Mouse (Mus musculus) lung, embryonic 14.5 days (tissue): Measurements from ENCODE around the gene Tmem270. TPM values are rescaled to one million over a fixed set of nuclear protein-coding genes. Genes with fewer than 3 reads are reported as not detected.
A peak's percentile ranks its signal among the peaks of the same experiment; 100 is the strongest.

Experiments
- ATAC-seq: fragments of 200-750 bp; cut with Nextera tagmentation; 2 replicates; pipeline ENCODE4 v1.8.0; 2017; ENCODE audit warnings: mild to moderate bottlenecking, moderate TSS enrichment, moderate library complexity; ENCODE audit not compliant: insufficient read depth
- DNase-seq: peaks from one replicate; pipeline ENCODE4 v3.0.0-alpha.2; 2015
- H3K27ac ChIP-seq: fragments of 300-500 bp; sonication (generic); 2 replicates; pipeline ENCODE4 v1.5.1; 2014; ENCODE audit warnings: low read depth, mild to moderate bottlenecking, moderate library complexity
- H3K27me3 ChIP-seq: fragments of 300-500 bp; sonication (generic); 2 replicates; pipeline ENCODE4 v1.6.1; 2014; ENCODE audit warnings: low read length, control low read depth; ENCODE audit not compliant: insufficient read depth
- H3K36me3 ChIP-seq: fragments of 300-500 bp; sonication (generic); 2 replicates; pipeline ENCODE4 v1.6.1; 2014; ENCODE audit warnings: control low read depth; ENCODE audit not compliant: insufficient read depth
- H3K4me1 ChIP-seq: fragments of 300-500 bp; sonication (generic); 2 replicates; pipeline ENCODE4 v1.6.1; 2014; ENCODE audit warnings: antibody characterized with exemption, control low read depth; ENCODE audit not compliant: insufficient read depth
- H3K4me2 ChIP-seq: fragments of 300-500 bp; sonication (generic); 2 replicates; pipeline ENCODE4 v1.6.1; 2014; ENCODE audit warnings: mild to moderate bottlenecking
- H3K4me3 ChIP-seq: fragments of 300-500 bp; sonication (generic); 2 replicates; pipeline ENCODE4 v1.5.1; 2014; ENCODE audit warnings: low read depth, low read length
- H3K9ac ChIP-seq: fragments of 300-500 bp; sonication (generic); 2 replicates; pipeline ENCODE4 v1.6.1; 2014
- H3K9me3 ChIP-seq: fragments of 300-500 bp; sonication (generic); 2 replicates; pipeline ENCODE4 v1.6.1; 2016; ENCODE audit warnings: low read depth, low read length, control low read depth
- CTCF ChIP-seq: IDR thresholded peaks from 2 replicates; pipeline ENCODE4 v1.5.1; 2016; ENCODE audit warnings: antibody characterized with exemption, low read depth
- WGBS: fragments of 180-500 bp; shearing (Covaris S2); extraction: QIAGEN DNeasy Blood & Tissue Kit; methylation state at CpG from one replicate; pipeline ENCODE4 v1.1.7; 2014; 5-methylcytosine and 5-hydroxymethylcytosine counted together
- polyA plus RNA-seq: library from polyadenylated mRNA; unstranded; fragments of >200 nt; fragmentation: Nextera tagmentation; extraction: Ambion mirVana; gene quantifications from 2 replicates; pipeline ENCODE4 v1.2.1, GENCODE M21; 2014

Tmem270 gene
- polyA plus RNA-seq, 1 experiment from 2014 or later: not detected

GRCm38 (mm10) chr5:134901644-134902027 is 4.9 kb downstream of the Tmem270 start:
- Histone ChIP-seq H3K9ac (no peak overlapping the region), H3K27ac (no peak overlapping the region), H3K36me3 (no peaks in the 10 kb centered on the region), H3K4me2 (no peak overlapping the region), H3K4me3 (no peak overlapping the region), H3K9me3 (no peaks in the 10 kb centered on the region), H3K4me1 (0 out of 2 replicates have a peak, but pooled peaks cover 2% of the 10 kb centered on the region), H3K27me3 (no peaks in the 10 kb centered on the region)
- DNase-seq: no peak
- no peak; the same call in 1 of the 2 replicates for ATAC-seq
- WGBS: 65% methylated on average over 8 of the region's 8 CpGs
- no peak for TF ChIP-seq CTCF

- TF ChIP-seq CTCF: peak; percentile 73
- no peaks in the 10 kb centered on the region for H3K36me3 ChIP-seq
- no peak overlapping the region for H3K27ac ChIP-seq
- H3K9me3 ChIP-seq: no peaks in the 10 kb centered on the region
- H3K4me2 ChIP-seq: no peak overlapping the region
- 0 out of 2 replicates have a peak, but pooled peaks cover 5% of the 10 kb centered on the region for H3K4me1 ChIP-seq
- peak; percentile 87 for DNase-seq
- no peak overlapping the region for H3K9ac ChIP-seq
- no peak overlapping the region for H3K4me3 ChIP-seq
- peak; percentile 64 for ATAC-seq
- 24% methylated on average over 12 of the region's 12 CpGs for WGBS
- H3K27me3 ChIP-seq: no peaks in the 10 kb centered on the region
Measured at GRCm38 (mm10) chr5:134901012-134901643, 5.4 kb downstream of the Tmem270 start.

DNA sequence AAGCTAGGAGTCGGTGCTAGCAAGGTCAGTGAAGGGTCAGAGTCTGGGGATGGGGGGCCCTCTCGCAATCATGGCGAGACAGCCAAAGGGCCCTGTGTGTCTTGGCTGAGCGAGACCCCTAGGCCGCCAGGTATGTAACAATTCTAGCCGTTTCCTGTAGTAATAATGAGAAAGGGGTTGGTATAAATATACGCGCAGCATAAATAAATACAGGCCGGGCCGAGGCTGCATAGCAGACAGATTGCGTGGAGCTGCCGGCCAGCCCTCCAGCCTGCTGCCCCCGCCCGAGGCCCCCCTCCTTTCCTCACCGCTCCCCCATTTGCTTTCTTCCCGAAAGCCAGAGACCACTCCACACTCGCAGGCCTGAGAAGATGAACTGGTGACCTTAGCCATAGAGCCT is 8.9 kb downstream of the Tmem270 start:
- Histone ChIP-seq H3K9me3 (no peaks in the 10 kb centered on the region), H3K27me3 (no peaks in the 10 kb centered on the region), H3K4me2 (no peak overlapping the region), H3K27ac (peak overlapping the region; percentile 1; the same call in 1 of the 2 replicates), H3K36me3 (no peaks in the 10 kb centered on the region), H3K9ac (no peak overlapping the region), H3K4me1 (0 out of 2 replicates have a peak, but pooled peaks cover 13% of the 10 kb centered on the region), H3K4me3 (no peak overlapping the region)
- WGBS: 31% methylated on average over 17 of the region's 17 CpGs
- no peak for ATAC-seq
- TF ChIP-seq CTCF: no peak
- peak; percentile 62 for DNase-seq

DNA sequence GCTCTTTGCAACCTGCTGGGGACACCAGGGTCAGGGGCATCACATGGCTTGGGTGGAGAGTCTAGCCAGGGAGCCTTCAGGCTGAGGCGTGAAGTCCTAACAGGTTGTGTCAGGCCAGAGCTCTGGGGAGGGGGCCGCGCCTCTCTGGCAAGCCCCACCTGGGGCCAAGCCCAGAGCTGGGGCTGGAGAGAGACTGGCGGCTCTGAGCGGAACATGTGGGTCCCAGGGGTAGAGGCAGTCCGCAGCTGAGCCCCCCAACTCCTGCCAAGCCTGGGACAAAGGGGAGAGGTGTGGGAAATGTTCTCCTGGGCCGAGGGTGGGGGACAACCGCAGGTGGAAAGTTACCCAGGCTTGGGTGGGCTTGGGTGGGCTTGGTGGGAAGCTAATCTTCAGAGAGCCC is 9.6 kb downstream of the Tmem270 start:
- no peaks in the 10 kb centered on the region for H3K27me3 ChIP-seq
- H3K36me3 ChIP-seq: no peaks in the 10 kb centered on the region
- 0 out of 2 replicates have a peak, but pooled peaks cover 13% of the 10 kb centered on the region for H3K4me1 ChIP-seq
- H3K4me3 ChIP-seq: no peak overlapping the region
- peak overlapping the region; percentile 1; the same call in 1 of the 2 replicates for H3K27ac ChIP-seq
- no peak overlapping the region for H3K9ac ChIP-seq
- no peak for TF ChIP-seq CTCF
- 81% methylated on average over 8 of the region's 8 CpGs for WGBS
- no peaks in the 10 kb centered on the region for H3K9me3 ChIP-seq
- DNase-seq: no peak
- no peak for ATAC-seq
- H3K4me2 ChIP-seq: no peak overlapping the region

DNA sequence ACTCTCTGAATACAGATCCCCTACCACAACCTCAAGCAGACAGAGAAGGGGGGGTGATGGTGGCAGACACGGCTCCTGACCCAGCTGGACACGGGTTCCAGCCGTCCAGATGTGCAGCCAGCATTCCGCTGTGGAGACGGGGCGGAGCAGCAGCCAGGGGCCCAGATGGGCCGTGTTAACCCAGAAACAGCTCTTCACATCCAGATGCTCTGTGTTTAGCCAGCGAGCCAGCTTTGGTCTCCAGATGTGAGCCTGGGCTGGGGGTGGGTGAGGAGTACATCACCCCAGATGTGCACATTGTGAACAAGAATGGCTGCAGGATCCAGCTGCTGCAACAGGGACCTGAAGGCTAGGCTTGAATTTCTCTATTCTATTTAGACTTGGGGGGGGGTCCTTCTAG is 11.2 kb downstream of the Tmem270 start:
- Histone ChIP-seq H3K9ac (no peak overlapping the region), H3K4me2 (no peak overlapping the region), H3K9me3 (no peaks in the 10 kb centered on the region), H3K27ac (peak overlapping the region; percentile 6; the same call in 1 of the 2 replicates), H3K27me3 (no peaks in the 10 kb centered on the region), H3K4me1 (peaks cover 19% of the 10 kb centered on the region; the same call in 1 of the 2 replicates), H3K36me3 (no peaks in the 10 kb centered on the region), H3K4me3 (no peak overlapping the region)
- ATAC-seq (peak; percentile 71), DNase-seq (peak; percentile 89)
- 28% methylated on average over 8 of the region's 8 CpGs for WGBS
- no peak for TF ChIP-seq CTCF

DNA sequence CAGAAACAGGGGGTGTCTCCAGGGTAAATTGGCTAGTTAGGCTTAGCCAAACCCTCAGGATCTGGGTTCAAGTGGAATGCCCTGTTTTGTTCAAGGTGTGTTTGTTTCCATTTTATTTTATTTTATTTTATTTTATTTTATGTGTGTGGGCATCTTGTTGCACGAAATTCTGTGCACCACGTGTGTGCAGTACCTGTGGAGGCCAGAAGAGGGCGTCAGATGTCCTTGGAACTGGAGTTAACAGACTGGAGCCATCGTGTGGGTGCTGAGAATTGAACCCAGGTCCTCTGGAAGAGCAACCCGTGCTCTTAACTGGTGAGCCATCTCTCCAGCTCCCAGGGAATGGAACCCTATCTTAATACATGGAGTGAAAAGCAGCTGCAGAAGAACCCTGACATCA is 13.8 kb downstream of the Tmem270 start:
- ATAC-seq: no peak
- Histone ChIP-seq H3K9ac (no peak overlapping the region), H3K4me3 (no peak overlapping the region), H3K27ac (no peak overlapping the region), H3K36me3 (no peaks in the 10 kb centered on the region), H3K9me3 (no peaks in the 10 kb centered on the region), H3K27me3 (no peaks in the 10 kb centered on the region), H3K4me2 (no peak overlapping the region), H3K4me1 (peaks cover 20% of the 10 kb centered on the region; the same call in 1 of the 2 replicates)
- peak; percentile 44 for TF ChIP-seq CTCF
- DNase-seq: no peak
- 77% methylated on average over 5 of the region's 5 CpGs for WGBS

DNA sequence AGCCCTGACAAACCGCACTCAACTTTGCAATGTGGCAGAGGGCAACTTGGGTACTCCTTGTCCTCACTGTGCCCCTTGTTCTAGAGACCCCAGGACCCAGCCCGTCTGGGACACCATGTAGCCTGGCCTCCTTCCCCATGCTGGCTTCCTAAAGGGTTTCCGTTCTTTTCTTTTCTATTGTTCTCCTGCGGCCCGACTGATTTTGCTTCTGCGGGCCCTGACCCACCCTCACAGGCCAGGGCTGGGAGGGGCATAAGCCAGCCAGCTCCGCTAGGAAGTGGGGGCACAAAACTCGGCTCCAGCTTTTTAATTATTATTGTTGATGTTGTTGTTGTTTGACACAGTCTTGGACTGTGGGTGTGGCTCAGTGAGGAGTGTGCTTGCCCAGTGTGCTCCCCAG is 15.0 kb downstream of the Tmem270 start:
- H3K4me2 ChIP-seq: no peak overlapping the region
- H3K36me3 ChIP-seq: no peaks in the 10 kb centered on the region
- H3K27ac ChIP-seq: peak overlapping the region; percentile 85
- H3K4me1 ChIP-seq: peaks cover 17% of the 10 kb centered on the region; the same call in 1 of the 2 replicates
- H3K4me3 ChIP-seq: no peak overlapping the region
- DNase-seq: peak; percentile 28
- H3K27me3 ChIP-seq: no peaks in the 10 kb centered on the region
- WGBS: 68% methylated on average over 8 of the region's 8 CpGs
- no peak for ATAC-seq
- H3K9ac ChIP-seq: no peak overlapping the region
- TF ChIP-seq CTCF: no peak
- no peaks in the 10 kb centered on the region for H3K9me3 ChIP-seq
